Mouse (Mus musculus) limb, embryonic 11.5 days (tissue): ENCODE data around the gene Upk2. TPM values are rescaled to one million over a fixed set of nuclear protein-coding genes. Genes with fewer than 3 reads are reported as not detected.

ENCODE experiments used
- ATAC-seq: fragments of 200-750 bp; cut with Nextera tagmentation; 2 replicates; pipeline ENCODE4 v1.8.0; 2017; ENCODE audit warnings: low read depth; ENCODE audit not compliant: insufficient number of reproducible peaks, low FRiP score, low TSS enrichment
- DNase-seq: peaks from one replicate; pipeline ENCODE4 v3.0.0-alpha.2; 2015; ENCODE audit warnings: low spot score
- H3K27ac ChIP-seq: fragments of 300-500 bp; sonication (generic); replicated peaks from 2 replicates; pipeline ENCODE4 v1.5.1; 2014; ENCODE audit warnings: low read depth, mild to moderate bottlenecking, low read length
- H3K27me3 ChIP-seq: fragments of 300-500 bp; sonication (generic); 2 replicates; pipeline ENCODE4 v1.6.1; 2014; ENCODE audit warnings: mild to moderate bottlenecking, low read length, mixed read lengths; ENCODE audit not compliant: control insufficient read depth, insufficient read depth
- H3K36me3 ChIP-seq: fragments of 300-500 bp; sonication (generic); 2 replicates; pipeline ENCODE4 v1.6.1; 2014; ENCODE audit warnings: mild to moderate bottlenecking, low read length, moderate library complexity, mixed read lengths; ENCODE audit not compliant: control insufficient read depth, insufficient read depth
- H3K4me1 ChIP-seq: fragments of 300-500 bp; sonication (generic); 2 replicates; pipeline ENCODE4 v1.6.1; 2014; ENCODE audit warnings: low read length, mixed read lengths; ENCODE audit not compliant: control insufficient read depth, insufficient read depth
- H3K4me2 ChIP-seq: fragments of 300-500 bp; sonication (generic); 2 replicates; pipeline ENCODE4 v1.6.1; 2014; ENCODE audit warnings: low read depth, mild to moderate bottlenecking, moderate library complexity; ENCODE audit not compliant: severe bottlenecking
- H3K4me3 ChIP-seq: fragments of 300-500 bp; sonication (generic); 2 replicates; pipeline ENCODE4 v1.5.1; 2014; ENCODE audit warnings: low read depth, low read length
- H3K9ac ChIP-seq: fragments of 300-500 bp; sonication (generic); 2 replicates; pipeline ENCODE4 v1.6.1; 2014; ENCODE audit warnings: mild to moderate bottlenecking, low read length
- H3K9me3 ChIP-seq: fragments of 300-500 bp; sonication (generic); 2 replicates; pipeline ENCODE4 v1.6.1; 2016; ENCODE audit warnings: low read length; ENCODE audit not compliant: control insufficient read depth
- WGBS: fragments of 180-500 bp; shearing (Covaris S2); extraction: QIAGEN DNeasy Blood & Tissue Kit; methylation state at CpG from one replicate; pipeline ENCODE4 v1.1.7; 2014; 5-methylcytosine and 5-hydroxymethylcytosine counted together
- polyA plus RNA-seq: library from polyadenylated mRNA; unstranded; fragments of >200 nt; fragmentation: Nextera tagmentation; extraction: Ambion mirVana; gene quantifications from 2 replicates; pipeline ENCODE4 v1.2.1, GENCODE M21; 2014

Gene Upk2
- polyA plus RNA-seq: 0.59 and 0.99 TPM in 2 replicates

DNA sequence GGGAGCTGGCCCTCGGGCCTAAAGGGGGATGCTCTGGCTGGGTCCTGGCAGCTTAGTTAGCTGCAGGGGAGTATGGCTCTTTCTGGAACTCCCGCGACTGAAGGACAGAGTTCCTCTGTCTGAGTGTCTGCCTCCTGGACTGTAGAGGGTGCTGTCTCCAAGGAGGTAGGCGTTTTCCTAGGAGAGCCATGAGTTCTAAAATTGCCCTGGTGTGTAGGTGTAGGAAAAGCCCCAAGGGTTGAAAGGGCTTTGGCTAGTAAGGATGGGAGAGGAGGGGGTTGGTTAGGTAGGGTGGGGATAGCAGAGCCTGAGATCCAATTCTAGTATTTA, at the start of gene Upk2:
TSS of gene Upk2 (minus strand) at position 86 of the 330 bp plus-strand sequence.
- ATAC-seq (0 out of 2 replicates have a peak, but pooled peaks have one; percentile 12), DNase-seq (no peak)
- H3K36me3 ChIP-seq: no peaks in the 10 kb centered on the region
- no peak within 1 kb of the TSS for H3K9ac ChIP-seq
- H3K4me3 ChIP-seq: no peak within 1 kb of the TSS
- H3K27me3 ChIP-seq: peaks cover 6% of the 10 kb centered on the region; the same call in 1 of the 2 replicates
- 0 out of 2 replicates have a peak within 1 kb of the TSS, but pooled peaks have one; percentile 12 for H3K4me2 ChIP-seq
- H3K4me1 ChIP-seq: 0 out of 2 replicates have a peak, but pooled peaks cover 5% of the 10 kb centered on the region
- no peaks in the 10 kb centered on the region for H3K9me3 ChIP-seq
- no peak within 1 kb of the TSS for H3K27ac ChIP-seq
- 14% methylated on average over 4 of the region's 4 CpGs for WGBS

DNA sequence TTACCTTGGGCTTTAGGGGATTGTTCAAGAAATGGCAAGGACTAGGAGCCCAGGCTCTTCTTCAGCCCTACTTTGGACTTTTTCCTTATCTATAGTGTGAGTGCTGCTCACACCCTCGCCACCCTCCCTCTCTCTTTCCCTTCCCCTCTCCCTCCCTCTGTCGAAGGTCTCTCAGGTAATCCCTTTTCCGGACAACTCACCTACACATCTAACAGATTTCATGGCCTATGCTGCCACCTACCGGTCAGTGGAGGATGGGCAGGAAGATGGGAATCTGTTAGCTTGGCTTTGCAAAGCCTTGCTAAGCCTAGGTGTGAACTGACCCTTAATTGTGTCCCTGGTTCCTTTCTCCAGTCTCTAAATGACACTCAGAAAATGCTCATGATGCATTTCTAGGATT, 47.2 kb upstream of the Upk2 start:
- peak overlapping the region; percentile 15 for H3K4me3 ChIP-seq
- H3K9ac ChIP-seq: no peak overlapping the region
- DNase-seq (peak; percentile 94), ATAC-seq (no peak)
- H3K27me3 ChIP-seq: no peaks in the 10 kb centered on the region
- WGBS: 0% methylated on average over 4 of the region's 4 CpGs
- H3K4me1 ChIP-seq: peaks cover 47% of the 10 kb centered on the region
- H3K36me3 ChIP-seq: peaks cover 12% of the 10 kb centered on the region
- H3K27ac ChIP-seq: peak overlapping the region; percentile 63; the same call in 1 of the 2 replicates
- H3K4me2 ChIP-seq: peak overlapping the region; percentile 41; the same call in 1 of the 2 replicates
- no peaks in the 10 kb centered on the region for H3K9me3 ChIP-seq

DNA sequence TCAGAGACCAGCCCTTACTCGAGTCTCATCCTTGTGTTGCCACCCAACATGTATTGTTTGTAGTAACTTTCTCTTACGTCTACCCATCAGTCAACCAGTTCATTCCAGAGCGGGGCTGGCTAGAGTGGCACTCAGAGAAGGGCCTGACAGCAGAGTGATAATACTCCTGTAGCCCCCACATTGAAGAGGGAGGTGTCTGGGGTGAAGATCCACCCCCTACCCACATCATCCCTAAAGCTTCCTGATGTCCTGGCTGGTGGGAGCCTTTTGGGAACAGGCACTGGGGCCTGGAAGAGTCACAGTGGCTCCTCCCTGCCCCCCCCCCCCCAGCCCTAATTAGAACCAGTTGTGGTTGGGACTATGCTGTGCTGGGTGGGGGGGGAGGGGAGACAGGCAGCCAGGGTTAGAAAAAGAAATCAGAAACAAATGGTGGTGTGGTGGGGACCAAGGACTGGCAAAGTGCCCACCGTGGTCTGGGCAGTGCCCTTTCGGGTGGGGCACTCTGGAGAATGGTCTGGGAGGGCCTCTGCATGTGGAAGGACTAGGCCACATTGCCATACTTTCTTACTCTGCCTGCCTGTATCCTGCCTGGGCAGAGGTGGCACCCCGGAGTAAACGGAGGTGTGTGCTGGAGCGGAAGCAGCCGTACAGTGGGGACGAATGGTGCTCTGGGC, 46.6 kb upstream of the Upk2 start:
- WGBS: 17% methylated on average over 10 of the region's 10 CpGs
- Histone ChIP-seq H3K9me3 (no peaks in the 10 kb centered on the region), H3K4me3 (peak overlapping the region; percentile 15), H3K27me3 (no peaks in the 10 kb centered on the region), H3K4me2 (peak overlapping the region; percentile 41; the same call in 1 of the 2 replicates), H3K27ac (peak overlapping the region; percentile 63; the same call in 1 of the 2 replicates), H3K9ac (no peak overlapping the region), H3K4me1 (peaks cover 51% of the 10 kb centered on the region), H3K36me3 (peaks cover 6% of the 10 kb centered on the region; the same call in 1 of the 2 replicates)
- ATAC-seq (no peak), DNase-seq (peak; percentile 70)

DNA sequence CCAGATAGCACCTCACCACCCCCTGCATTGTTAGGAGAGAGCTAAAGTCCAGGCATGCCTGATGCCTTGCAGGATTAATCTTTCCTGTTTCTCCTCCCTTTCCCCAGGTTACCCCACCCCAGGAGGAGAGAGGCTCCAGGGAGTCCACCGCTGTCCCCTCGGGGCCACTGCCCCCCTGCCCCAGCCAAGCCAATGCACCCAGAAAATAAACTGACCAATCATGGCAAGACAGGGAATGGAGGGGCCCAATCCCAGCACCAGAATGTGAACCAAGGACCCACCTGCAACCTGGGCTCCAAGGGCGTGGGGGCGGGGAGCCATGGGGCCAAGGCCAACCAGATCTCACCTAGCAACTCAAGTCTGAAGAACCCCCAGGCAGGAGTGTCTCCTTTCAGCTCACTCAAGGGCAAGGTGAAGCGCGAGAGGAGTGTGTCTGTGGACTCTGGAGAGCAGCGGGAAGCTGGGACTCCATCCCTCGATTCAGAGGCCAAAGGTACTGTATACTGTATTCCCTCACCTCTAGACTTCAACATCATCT, 45.9 kb upstream of the Upk2 start:
- no peak overlapping the region for H3K4me3 ChIP-seq
- no peak overlapping the region for H3K9ac ChIP-seq
- DNase-seq (no peak), ATAC-seq (no peak)
- H3K4me1 ChIP-seq: peaks cover 51% of the 10 kb centered on the region
- H3K27me3 ChIP-seq: no peaks in the 10 kb centered on the region
- H3K36me3 ChIP-seq: peaks cover 3% of the 10 kb centered on the region; the same call in 1 of the 2 replicates
- peak overlapping the region; percentile 41; the same call in 1 of the 2 replicates for H3K4me2 ChIP-seq
- no peaks in the 10 kb centered on the region for H3K9me3 ChIP-seq
- peak overlapping the region; percentile 38; the same call in 1 of the 2 replicates for H3K27ac ChIP-seq
- 36% methylated on average over 8 of the region's 8 CpGs for WGBS

DNA sequence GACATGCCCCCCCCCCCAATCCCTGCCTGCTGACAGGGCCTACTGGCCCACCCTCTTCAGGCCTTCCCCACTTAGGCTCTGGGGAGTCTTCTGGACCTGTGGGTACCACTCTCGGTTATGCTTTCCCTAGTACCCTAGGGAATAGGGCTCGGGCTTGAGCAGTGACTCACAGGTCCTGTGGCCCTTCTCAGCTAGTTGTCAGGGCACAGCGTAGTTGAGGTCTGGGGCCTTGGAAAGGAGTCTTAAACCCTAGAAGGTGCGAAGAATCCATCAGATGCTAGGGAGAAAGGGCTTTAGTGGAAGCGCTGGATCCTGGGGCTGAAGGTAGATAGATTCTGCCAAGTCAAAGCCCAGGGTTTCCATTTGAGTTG, 45.4 kb upstream of the Upk2 start:
- Histone ChIP-seq H3K27me3 (no peaks in the 10 kb centered on the region), H3K9me3 (no peaks in the 10 kb centered on the region), H3K4me3 (peak overlapping the region; percentile 30; the same call in 1 of the 2 replicates), H3K4me2 (peak overlapping the region; percentile 60), H3K27ac (peak overlapping the region; percentile 94), H3K36me3 (no peaks in the 10 kb centered on the region; the same call in 1 of the 2 replicates), H3K9ac (peak overlapping the region; percentile 52; the same call in 1 of the 2 replicates), H3K4me1 (peaks cover 53% of the 10 kb centered on the region)
- no peak for ATAC-seq
- WGBS: 25% methylated on average over 5 of the region's 5 CpGs
- DNase-seq: no peak

DNA sequence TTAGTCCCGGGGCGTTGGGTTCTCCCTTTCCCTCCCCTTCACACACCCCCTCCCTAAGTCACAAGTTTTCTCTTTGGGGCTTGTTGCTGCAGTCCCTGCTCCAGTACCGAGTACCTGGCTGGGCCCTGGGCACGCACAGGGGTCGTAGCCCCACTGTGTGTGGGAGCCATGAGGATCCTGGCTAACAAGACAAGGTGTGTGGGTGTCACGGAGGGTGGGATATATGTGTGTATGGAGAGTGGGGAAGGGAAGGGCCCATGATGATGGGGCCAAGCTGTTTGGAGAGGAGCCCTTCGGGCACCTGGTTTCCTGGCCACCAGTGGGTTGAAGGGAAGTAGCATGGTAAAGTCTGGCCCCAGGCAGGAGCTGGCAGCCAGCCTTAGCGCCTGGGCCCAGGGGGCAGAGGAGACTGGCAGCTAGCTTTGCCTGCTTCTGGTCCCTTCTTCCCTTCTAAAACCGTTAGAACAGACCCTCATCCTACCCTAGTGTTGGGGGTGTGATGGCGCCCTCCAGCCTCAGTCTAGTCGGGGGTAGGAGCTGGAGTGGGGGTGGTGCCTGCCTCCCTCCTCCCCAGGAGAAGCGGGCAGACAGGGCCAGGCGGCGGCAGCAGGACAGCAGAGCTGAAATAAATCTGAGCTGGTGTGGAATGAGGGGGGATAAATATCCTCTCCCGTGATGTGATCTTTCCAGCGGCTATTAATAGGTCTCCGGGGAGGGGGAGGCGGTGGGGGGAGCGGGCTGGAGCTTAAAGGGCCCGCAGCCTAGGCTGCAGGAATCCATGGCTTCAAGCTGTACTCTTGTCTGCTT, 44.8 kb upstream of the Upk2 start:
- WGBS: 3% methylated on average over 20 of the region's 20 CpGs
- Histone ChIP-seq H3K9me3 (no peaks in the 10 kb centered on the region), H3K4me2 (peak overlapping the region; percentile 60), H3K4me3 (peak overlapping the region; percentile 30), H3K27me3 (no peaks in the 10 kb centered on the region), H3K4me1 (peaks cover 59% of the 10 kb centered on the region), H3K27ac (peak overlapping the region; percentile 94), H3K36me3 (no peaks in the 10 kb centered on the region; the same call in 1 of the 2 replicates), H3K9ac (peak overlapping the region; percentile 52)
- DNase-seq (peak; percentile 61), ATAC-seq (0 out of 2 replicates have a peak, but pooled peaks have one; percentile 3)

DNA sequence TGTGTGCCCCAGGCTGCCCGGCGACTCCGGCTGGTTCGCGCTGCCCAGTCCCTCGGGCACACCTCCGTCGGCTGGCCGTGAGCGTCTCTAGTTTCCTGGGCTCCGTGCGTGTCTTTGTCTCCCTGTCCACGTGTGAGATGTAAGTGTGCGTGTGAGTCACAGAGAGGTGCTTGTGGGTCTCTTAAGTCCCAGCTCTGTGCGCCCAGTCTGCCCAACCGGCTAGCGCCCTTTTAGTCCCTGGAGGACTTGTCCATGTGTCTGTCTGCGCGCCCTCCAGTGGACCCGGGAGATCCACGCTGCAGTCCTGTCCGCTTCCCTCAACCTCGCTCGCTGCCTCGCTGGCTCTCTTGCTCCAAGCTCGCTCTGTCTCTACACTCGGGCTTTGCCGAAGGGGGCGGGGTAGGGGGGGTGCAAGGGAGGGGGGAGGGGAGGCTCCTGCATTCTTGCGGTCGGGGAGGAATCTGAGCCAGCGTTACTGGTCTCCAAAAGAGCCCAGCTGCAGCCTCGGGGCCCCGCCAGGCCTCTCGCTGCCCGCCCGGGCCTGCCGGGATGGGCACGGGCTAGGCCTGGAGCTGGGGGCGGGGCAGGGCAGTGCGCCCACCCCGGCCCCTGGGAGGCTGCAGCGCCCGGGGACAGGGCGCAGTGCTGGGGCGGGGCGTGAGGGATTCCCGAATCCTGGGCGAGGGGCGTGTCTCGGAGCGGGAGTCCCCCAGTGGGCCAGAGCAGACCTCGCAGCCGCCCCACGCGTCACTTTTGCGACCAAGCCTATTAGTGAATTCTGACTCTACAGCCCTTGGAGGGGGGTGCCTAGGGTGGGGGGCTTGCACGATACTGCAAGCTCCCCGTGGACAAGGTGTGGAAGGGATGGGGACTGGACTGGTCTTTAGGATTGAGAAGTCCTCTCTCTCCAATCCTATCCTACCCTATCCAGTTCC, 43.9 kb upstream of the Upk2 start:
- Histone ChIP-seq H3K27ac (peak overlapping the region; percentile 94), H3K9ac (peak overlapping the region; percentile 52), H3K4me2 (peak overlapping the region; percentile 60), H3K27me3 (no peaks in the 10 kb centered on the region), H3K4me3 (peak overlapping the region; percentile 30), H3K36me3 (no peaks in the 10 kb centered on the region; the same call in 1 of the 2 replicates), H3K9me3 (no peaks in the 10 kb centered on the region), H3K4me1 (peaks cover 68% of the 10 kb centered on the region)
- peak; percentile 85 for ATAC-seq
- DNase-seq: peak; percentile 86
- WGBS: under 1% methylated on average over 59 of the region's 59 CpGs
